Mouse (Mus musculus): Measurements from ENCODE around the gene Csrp3. TPM values are rescaled to one million over a fixed set of nuclear protein-coding genes. Genes with fewer than 3 reads are reported as not detected.

The Csrp3 gene
- not detected for total RNA-seq (2021)
- long read RNA-seq, experiment 1, partial matches to known transcripts, result 0 of 1 reads
- long read RNA-seq, experiment 1, other reads (novel, unspliced or antisense), result 0 of 1 reads
- long read RNA-seq, experiment 2, result 0 reads

GRCm38 (mm10) chr7:48847820-48848650, at the start of gene Csrp3:
Csrp3 (minus strand) TSS chr7:48848033.
- no peak for DNase-seq

GRCm38 (mm10) chr7:48896051-48896450, 48.2 kb upstream of the Csrp3 start:
- no peak for DNase-seq

GRCm38 (mm10) chr7:48895475-48895874, 47.6 kb upstream of the Csrp3 start:
- no peak for DNase-seq

- DNase-seq, result no peak
Measured at GRCm38 (mm10) chr7:48894763-48895162, 46.9 kb upstream of the Csrp3 start.

GRCm38 (mm10) chr7:48894152-48894551, 46.3 kb upstream of the Csrp3 start:
- DNase-seq, result peak; percentile 60 to 66

- DNase-seq, result no peak
Measured at GRCm38 (mm10) chr7:48893093-48893492, 45.3 kb upstream of the Csrp3 start.

- no peak for DNase-seq
Measured at GRCm38 (mm10) chr7:48891029-48891428, 43.2 kb upstream of the Csrp3 start.

GRCm38 (mm10) chr7:48888751-48889150, 40.9 kb upstream of the Csrp3 start:
- no peak for DNase-seq

- no peak for DNase-seq
Measured at GRCm38 (mm10) chr7:48887973-48888372, 40.1 kb upstream of the Csrp3 start.

- no peak for DNase-seq
Measured at GRCm38 (mm10) chr7:48884266-48884611, 36.4 kb upstream of the Csrp3 start.

- no peak for DNase-seq
Measured at GRCm38 (mm10) chr7:48883525-48884265, 35.9 kb upstream of the Csrp3 start.

GRCm38 (mm10) chr7:48881971-48882609, 34.3 kb upstream of the Csrp3 start:
- no peak for DNase-seq

- peak; percentile 88 to 90 for DNase-seq
Measured at GRCm38 (mm10) chr7:48881486-48881885, 33.7 kb upstream of the Csrp3 start, which contains the start of gene E2f8. E2f8 (minus strand) TSS chr7:48881596.

GRCm38 (mm10) chr7:48880591-48881481, 33.0 kb upstream of the Csrp3 start:
- DNase-seq, result peak; percentile 99

GRCm38 (mm10) chr7:48879574-48879973, 31.7 kb upstream of the Csrp3 start:
- no peak for DNase-seq

- no peak for DNase-seq
Measured at GRCm38 (mm10) chr7:48877786-48878390, 30.1 kb upstream of the Csrp3 start.

GRCm38 (mm10) chr7:48876526-48876925, 28.7 kb upstream of the Csrp3 start:
- peak; percentile 23 to 68 for DNase-seq

- DNase-seq, result no peak
Measured at GRCm38 (mm10) chr7:48875096-48875495, 27.3 kb upstream of the Csrp3 start.

- DNase-seq, result no peak
Measured at GRCm38 (mm10) chr7:48871292-48871691, 23.5 kb upstream of the Csrp3 start.

- no peak for DNase-seq
Measured at GRCm38 (mm10) chr7:48870579-48871180, 22.8 kb upstream of the Csrp3 start.

- no peak for DNase-seq
Measured at GRCm38 (mm10) chr7:48870144-48870543, 22.3 kb upstream of the Csrp3 start.
